Mouse (Mus musculus): Measurements from ENCODE around the gene Ppip5k1.
"Not testable (repeated sequence)": the region's sequence is repeated elsewhere in the genome, so short reads cannot be mapped to it uniquely, and the experiment has no call there.

The Ppip5k1 gene
- long read RNA-seq, experiment 1, partial matches to known transcripts, result 3 of 4 reads
- long read RNA-seq, experiment 1, other reads (novel, unspliced or antisense), result 1 of 4 reads
- long read RNA-seq, experiment 2, partial matches to known transcripts, result 3 of 5 reads
- long read RNA-seq, experiment 2, other reads (novel, unspliced or antisense), result 2 of 5 reads

DNA sequence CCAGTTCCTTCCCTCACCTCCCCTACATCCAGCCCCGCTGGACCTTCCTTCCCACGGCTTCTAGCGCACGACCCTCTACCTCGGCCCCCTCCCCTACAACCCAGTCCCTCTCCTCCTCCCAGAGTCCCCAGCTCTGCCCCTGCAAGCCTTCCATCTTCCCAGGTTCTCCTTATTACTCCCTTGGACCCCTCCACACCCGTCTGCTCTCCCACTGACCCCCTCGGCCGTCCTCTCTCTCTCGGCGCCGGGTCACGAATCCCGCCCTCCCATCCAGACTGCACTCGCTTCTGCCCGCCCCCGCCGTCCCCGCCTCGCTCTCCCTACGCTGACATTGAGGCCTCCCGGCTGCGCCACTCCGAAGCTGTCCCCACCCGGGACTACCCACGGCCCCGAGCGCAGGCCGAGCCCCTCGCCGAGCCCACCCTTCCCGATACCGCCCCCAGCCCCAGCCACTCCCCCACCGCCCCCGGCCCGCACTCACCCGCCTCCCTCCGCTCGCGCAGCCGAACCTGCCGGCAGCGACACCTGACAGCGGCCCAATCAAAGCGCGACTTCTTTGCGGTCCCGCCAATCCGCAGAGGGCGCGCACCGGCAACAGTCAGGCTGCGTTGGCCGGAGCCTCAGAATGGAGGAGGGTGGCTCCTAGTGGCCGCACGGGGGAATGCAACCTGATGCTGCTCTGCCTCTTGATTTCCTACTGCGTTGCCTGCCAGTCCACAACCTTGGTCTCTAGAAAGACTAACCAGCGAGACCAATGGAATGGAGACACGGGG, at the start of gene Ppip5k1:
Gene Ppip5k1 (minus strand): TSS at position 577 of the 773 bp plus-strand sequence.
- intact Hi-C loops (cut with DNase I), result loop anchor here (10.0 kb wide), 1 partner anchor 130 kb away; no protein-coding TSS in a partner anchor

DNA sequence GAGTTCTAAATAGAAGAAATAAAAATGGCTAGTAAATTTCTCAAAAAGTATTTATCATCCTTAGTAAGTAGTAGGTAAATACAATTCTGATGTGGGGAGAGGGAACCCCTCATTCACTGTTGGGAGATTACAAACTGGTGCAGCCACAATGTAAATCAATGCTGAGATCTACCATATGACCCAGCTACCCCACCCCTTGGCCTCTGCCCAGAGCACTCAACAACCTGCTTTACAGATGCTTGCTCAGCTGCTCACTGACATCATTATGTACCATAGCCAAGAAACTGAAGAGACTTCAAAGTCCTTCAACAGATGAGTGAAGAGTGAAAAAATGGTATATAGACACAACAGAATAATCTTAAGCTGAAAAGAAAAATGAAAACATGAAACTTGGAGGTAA, 48.1 kb upstream of the Ppip5k1 start:
- intact Hi-C loops (cut with DNase I), result no loop called here

DNA sequence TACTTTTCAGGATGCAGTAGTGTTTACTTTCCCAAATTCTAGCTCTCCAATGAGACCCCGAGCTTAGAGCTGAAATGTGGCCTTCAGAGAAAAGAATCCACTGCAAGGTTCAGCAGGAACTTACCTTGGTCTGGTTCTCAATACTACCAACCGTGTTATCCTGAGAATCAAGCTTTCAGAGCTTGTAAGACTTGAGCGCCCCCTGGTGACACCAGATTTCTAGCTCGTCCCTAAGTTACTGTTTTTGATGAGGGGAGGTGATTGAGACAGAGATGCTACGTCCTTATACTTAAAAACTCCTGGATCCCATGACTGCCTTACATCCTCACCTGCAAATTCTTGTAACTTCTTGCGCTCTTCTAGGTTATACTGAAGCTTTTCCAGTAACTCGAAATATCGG, 41.4 kb upstream of the Ppip5k1 start:
- intact Hi-C loops (cut with DNase I), result loop anchor here (10.0 kb wide), 2 partner anchors 72 to 182 kb away; no protein-coding TSS in a partner anchor

DNA sequence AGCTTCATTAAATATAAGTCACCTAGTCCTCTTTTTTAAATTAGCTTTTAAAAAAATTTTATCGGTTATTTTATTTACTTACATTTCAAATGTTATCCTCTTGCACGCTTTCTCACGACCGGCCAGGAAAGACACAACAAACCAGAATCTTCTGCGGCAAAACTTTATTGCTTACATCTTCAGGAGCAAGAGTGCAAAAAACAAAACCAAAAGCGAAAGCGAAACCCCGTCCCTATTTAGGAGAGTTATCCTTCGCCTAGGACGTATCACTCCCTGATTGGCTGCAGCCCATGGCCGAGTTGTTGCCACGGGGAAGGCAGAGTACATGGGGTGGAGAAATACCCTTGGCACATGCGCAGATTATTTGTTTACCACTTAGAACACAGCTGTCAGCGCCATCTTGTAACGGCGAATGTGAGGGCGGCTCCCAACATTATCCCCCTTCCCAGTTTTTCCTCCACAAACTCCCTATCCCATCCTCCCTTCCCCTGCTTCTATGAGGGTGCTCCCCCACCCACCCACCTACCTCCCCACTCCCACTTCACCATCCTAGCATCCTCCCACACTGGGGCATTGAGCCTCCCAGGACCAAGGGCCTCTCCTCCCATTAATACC, 31.9 kb upstream of the Ppip5k1 start, which contains the start of gene Strc:
Gene Strc (minus strand): TSS at position 208 of the 615 bp plus-strand sequence.
- intact Hi-C loops (cut with DNase I), result not testable (repeated sequence)

DNA sequence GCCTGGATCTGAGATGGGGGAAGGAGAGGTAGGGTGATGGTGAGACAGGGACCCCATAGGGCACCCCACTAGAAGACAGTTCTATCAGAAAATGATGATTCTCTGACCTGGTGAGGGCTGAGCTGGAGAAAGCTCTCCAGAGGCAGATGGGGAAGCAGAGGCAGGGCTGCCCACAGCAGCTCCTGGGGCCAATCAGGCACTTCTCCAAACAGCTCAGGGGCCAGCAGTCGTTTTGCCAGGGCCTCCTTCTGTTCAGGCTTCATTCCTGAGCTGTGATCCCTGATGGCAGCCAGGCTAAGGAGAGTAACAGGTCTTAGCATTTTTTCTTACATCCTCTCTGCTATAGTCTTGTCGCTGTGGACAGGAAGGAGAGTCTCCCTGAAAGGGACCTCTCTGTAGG, 19.6 kb upstream of the Ppip5k1 start:
- intact Hi-C loops (cut with DNase I), result no loop called here

DNA sequence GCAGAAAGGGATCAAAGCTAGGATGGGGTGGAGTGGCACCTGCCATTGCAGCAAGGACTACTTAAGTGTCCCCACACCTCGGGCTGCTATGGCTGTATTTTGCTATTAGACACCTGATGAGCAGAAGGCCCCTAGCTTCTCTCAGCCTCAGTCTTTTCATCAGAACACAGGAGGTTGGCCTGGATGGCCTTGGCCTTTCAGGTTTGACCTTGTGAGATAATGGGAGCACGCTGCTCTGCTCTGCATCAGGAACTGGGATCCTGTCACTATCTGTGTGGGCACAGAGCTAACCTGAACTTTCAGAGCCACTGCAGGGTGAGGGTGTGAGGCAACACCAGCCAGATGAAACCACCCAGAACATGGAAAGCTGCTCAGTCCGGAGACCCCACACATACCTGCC, 17.1 kb upstream of the Ppip5k1 start:
- intact Hi-C loops (cut with DNase I), result no loop called here

DNA sequence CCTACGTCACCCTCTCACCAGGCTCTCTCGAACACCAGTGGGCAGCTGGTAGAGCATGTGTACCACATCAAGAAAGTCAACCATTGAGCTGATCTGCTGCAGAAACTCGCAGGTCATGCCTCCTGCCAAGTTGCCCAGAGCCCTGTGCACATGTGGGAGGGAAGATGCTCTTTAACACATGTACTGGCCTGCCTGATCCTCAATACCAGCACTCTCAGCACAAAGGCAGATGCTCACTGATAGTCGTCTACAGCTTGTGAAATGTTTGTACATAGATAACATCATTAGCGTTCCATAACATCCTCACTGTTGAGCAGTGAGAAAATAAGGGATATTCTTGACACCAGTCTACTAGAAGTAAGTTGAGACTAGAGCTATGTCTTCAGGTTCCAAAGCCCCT, 15.7 kb upstream of the Ppip5k1 start:
- intact Hi-C loops (cut with DNase I), result no loop called here

DNA sequence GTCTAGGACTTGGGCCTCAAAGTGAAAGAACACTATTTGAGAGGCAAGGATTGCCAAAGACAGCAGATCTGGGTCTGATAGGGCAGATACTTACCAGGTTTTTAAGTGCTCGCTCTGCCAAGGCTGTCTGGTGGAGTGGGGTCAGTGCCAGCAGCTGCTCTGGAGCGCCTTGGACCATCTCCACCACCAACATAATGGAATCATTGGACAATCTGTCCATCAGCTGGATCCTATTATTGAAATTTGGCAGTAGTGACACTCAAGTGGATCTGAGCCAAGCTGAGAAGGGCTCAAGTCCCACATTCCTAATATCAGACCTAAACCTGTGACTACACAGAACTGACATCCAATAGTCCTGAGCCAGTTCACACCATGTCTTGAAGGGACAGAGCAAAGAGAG, 13.6 kb upstream of the Ppip5k1 start:
- intact Hi-C loops (cut with DNase I), result no loop called here

DNA sequence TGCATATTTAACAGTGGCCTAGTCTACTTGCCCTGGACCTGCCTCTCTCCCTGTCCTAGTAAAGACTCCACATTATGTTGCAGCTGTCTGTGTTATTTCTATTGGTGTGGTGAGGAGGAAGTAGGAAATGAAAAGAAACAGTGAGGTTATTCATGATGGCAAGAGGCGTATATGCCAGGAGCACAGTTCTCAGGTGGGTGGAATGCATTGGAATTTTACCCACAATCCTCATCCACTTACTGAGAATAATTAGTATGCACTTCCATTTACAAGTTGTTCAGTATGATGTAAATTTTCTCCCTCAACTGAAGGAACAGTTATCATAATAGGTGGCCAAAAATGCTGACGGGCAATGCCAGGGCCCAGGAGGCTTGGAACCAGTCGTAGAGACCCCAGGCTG, 8.5 kb upstream of the Ppip5k1 start:
- intact Hi-C loops (cut with DNase I), result no loop called here

DNA sequence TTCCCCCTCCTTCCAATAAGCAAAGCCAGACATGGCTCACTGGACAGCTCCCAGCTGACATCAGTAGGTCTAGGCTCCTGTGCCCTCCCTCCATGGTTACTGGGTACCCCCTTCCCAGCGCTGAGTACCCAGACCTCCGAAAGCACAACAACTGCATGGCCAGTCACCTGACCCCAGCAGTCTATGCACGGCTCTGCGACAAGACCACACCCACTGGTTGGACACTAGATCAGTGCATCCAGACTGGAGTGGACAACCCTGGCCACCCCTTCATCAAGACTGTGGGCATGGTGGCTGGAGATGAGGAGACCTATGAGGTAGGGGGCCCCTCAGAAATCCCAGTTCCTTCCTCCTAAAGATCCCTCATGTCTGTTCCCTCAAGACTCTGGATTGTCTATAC, 4.3 kb upstream of the Ppip5k1 start:
- intact Hi-C loops (cut with DNase I), result loop anchor here (10.0 kb wide), 1 partner anchor 135 kb away; no protein-coding TSS in a partner anchor

DNA sequence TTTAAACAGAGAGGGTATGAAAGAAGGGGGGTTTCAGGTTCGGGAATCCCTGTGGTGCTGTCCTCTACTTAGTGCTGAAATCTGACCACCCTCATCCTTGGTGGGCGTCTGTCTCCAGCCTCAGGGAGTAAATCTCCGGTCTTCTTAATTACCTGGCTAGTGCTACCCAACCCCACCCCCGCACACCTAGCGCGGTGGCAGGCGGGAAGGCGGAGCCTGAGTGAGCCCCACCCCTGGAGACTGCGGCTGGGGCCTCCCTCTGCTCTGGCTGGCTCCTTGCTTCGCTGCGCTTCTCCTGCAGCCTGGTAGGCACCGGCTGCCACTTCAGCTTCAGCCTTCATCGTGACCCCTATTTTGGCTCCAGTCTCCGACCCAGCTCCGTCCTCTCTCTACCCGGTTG, 3.2 kb upstream of the Ppip5k1 start:
- intact Hi-C loops (cut with DNase I), result loop anchor here (10.0 kb wide), 1 partner anchor 134 kb away; no protein-coding TSS in a partner anchor

DNA sequence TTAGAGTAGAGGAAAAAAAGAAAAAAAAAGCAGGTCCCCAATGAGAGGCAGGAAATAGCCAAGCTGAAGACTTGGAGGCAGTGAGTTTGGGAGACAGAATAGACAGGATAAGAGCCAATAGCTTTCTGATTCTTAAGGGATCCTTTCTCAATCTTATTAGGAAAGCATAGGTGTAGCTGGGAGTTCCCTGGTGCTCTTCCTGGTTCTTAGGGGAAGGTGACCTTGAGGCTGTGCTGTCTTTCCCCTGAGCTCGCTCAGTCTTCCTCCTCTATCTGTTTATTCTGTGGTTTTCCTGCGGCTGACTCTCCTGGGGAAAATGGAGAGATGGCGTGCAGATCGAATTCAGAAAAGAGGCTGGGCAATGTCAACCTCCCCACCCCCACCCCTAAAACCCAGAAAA, 2.8 kb upstream of the Ppip5k1 start:
- intact Hi-C loops (cut with DNase I), result loop anchor here (10.0 kb wide), 1 partner anchor 133 kb away; no protein-coding TSS in a partner anchor

DNA sequence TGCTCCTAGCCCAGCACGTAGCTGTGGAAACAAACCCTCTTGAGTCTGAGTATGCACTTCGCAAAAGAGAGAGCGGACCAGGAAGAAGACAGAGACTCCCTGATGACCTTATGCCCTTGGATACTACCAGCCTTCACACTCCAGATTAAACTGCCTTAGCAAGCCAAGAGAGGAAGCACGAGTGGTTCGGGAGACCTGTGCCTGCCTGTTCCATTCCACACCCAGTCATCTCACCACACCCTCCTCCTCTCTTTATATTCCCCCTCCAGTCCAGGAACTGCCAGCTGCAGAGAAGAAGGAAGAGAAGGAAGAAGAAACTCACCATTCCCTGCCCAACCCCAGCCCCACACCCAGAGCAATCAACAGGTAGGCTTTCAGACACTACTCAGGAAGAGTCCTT, 2.3 kb upstream of the Ppip5k1 start, which contains the start of gene Ckmt1:
Gene Ckmt1 (plus strand): TSS at position 221 of the 400 bp plus-strand sequence.
- intact Hi-C loops (cut with DNase I), result loop anchor here (10.0 kb wide), 1 partner anchor 133 kb away; no protein-coding TSS in a partner anchor

DNA sequence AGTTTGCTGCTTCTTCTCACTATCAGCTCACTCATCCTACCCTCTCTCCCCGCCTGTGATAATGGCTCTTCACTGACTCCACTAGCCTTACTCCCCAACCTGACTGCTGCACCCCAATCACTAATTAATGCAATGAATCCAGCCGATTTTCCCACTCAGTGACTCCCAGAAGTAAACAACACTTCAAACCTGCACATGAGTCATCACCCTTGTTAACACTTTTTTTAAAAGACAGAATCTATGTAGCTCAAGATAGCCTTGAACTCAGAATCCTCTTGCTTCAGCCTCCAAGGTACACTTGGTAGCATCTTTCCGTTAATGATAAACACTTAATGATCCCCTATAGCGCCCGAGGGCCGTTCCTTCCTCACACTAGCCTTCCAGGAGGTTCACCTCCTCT, 818 bp downstream of the Ppip5k1 start:
- intact Hi-C loops (cut with DNase I), result loop anchor here (10.0 kb wide), 1 partner anchor 130 kb away; no protein-coding TSS in a partner anchor

DNA sequence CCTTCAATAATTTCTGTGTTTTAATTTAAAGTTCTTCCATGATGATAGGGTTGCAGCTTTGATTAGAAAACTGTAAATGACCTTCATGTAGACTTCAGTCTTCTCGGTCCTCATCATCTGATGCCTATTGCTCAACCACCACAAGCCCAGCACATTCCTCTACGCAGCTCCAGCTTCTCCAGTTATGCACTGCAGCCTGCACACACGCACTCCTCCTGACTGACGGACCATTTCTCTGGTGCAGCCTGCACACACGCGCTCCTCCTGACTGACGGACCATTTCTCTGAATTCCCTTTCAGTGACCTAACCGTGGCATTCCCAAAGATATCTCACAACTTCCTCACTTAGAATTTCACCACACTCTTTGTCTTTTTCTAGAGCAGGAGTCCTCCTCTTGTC, 2.0 kb downstream of the Ppip5k1 start:
- intact Hi-C loops (cut with DNase I), result loop anchor here (10.0 kb wide), 1 partner anchor 128 kb away; no protein-coding TSS in a partner anchor

DNA sequence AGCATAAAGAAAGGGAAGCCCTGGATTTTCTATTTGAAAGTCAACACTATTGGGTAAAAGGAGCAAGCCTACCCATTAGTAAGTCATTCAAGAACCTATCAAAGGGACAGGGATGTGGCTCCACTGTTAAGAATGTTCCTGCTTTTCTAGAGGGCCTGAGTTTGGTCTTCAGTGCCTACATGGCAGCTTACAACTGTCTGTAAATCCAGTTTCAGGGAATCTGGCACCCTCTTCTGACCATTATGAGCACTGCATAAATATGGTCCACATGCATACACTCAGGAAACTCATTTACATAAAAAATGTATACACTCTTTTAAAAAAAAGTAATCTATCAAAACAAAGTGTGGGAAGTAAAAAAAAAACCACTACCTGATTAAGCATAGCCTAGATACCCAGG, 16.1 kb downstream of the Ppip5k1 start:
- intact Hi-C loops (cut with DNase I), result no loop called here

DNA sequence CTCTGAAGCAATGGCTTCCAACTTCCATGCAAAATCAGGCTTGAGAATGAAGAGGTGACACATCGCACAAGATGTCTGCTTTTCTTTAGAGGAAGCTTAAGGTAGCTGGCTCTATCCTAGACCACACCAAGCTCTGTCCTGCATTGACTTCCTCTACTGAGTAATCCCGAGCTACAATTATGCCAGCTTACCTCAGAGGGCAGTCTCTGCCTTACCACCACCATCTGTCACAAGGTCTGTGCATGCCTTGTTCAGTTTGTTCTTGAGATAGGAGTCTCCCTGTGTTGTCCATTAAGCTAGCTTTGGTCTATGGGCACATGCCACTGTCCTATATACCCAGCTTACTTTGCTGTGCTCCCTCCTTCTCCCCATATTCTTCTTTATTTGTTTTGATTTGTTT, 25.7 kb downstream of the Ppip5k1 start:
- intact Hi-C loops (cut with DNase I), result loop anchor here (10.0 kb wide), 1 partner anchor 65 kb away; no protein-coding TSS in a partner anchor

DNA sequence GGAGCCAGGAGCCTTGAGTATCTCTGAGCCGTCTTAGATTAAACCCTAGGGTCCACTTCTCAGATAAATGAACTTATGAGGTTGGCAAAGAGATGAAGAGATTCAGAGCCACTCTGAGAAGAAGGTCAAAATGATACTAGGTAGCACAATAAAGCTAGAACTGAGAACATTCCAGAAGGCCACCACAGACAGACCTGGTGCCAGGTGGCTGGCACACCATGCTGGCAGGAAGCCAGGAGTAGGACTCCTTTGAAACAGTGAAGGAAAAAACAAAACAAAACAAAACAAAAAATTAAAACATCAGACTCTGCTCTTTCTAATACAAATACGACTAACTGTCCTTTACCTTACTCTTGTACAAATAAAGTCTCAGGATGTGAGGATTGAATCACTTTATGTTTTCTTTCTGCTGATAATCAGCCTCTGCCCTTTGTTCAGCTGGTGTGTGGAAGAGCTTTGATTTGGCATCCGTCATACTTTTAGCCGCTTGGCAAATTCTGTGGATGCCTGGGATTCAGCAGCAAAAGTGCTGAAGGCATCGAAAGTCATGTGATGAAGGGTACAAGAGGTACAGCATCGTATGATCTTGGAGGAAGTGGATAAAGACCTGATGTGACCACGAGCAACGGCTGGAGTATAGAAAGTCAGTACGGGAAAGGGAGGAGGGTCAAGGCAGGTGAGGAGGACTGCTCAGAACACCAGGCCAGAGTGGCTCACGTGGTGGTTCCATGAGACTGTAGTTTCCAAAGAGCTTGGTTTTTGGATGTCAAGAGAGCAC, 31.3 kb downstream of the Ppip5k1 start:
- intact Hi-C loops (cut with DNase I), result loop anchor here (10.0 kb wide), 1 partner anchor 71 kb away; no protein-coding TSS in a partner anchor

DNA sequence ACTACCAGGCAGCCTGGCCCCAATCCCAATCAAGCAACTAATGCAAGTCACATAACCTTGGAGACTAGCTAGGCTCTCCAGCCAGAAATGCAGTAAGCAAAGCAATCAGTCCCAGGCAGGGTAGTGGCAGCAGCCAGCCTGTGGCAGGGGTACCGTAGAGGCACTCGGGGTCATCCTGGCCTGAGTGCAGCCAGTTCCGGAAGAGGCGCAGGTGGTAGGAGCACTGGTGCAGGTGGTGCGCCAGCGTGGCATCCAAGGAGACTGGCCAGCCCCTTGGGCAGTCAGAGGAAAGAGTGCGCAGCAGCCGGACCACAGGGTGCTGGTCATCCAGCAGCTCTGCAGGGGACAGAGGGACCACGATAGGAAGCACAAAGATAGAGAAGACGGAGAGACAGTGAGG, 32.2 kb downstream of the Ppip5k1 start:
- intact Hi-C loops (cut with DNase I), result loop anchor here (10.0 kb wide), 1 partner anchor 72 kb away; no protein-coding TSS in a partner anchor

DNA sequence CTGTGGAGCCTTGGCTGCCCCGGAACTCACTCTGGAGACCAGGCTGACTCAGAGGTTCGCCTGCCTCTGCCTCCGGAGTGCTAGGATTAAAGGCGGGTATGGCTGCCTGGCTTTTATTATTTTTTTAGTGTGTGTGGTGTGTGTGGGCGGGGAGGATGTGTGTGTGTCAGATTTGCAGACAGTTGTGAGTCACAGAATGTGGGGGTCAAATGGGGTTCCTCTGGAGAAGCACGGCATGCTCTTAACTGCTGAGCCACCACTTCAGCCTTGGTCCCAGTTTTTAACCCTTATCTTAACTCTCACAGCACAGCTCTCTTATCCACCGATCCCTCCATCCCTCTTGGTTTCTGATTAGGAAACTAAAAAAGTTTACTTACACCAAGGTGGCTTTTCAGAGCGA, 38.9 kb downstream of the Ppip5k1 start:
- intact Hi-C loops (cut with DNase I), result no loop called here

DNA sequence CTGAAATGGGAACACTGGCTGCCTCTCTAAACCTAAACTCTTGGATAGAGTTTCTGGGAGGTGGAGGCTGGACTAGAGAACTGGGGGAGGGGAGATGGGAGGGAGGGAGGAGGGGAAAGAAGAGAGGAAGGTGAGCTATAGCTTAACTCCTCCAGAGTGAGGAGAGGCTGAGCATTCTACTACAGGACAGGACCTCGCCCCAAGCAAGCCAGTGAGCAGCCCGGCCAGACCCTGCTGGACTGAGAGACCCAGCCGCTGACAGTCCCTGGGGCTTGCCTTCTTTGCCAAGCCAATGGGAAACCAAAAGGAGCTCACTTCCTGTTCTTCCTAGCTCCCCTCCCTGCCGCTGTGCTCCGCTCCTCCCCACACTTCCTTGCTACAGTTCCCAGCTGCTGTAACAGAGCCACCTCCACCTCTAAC, 46.2 kb downstream of the Ppip5k1 start:
- intact Hi-C loops (cut with DNase I), result no loop called here

Measured in adrenal gland (tissue).